Mouse (Mus musculus): ENCODE data around the gene Krt88.

Gene Krt88

DNA sequence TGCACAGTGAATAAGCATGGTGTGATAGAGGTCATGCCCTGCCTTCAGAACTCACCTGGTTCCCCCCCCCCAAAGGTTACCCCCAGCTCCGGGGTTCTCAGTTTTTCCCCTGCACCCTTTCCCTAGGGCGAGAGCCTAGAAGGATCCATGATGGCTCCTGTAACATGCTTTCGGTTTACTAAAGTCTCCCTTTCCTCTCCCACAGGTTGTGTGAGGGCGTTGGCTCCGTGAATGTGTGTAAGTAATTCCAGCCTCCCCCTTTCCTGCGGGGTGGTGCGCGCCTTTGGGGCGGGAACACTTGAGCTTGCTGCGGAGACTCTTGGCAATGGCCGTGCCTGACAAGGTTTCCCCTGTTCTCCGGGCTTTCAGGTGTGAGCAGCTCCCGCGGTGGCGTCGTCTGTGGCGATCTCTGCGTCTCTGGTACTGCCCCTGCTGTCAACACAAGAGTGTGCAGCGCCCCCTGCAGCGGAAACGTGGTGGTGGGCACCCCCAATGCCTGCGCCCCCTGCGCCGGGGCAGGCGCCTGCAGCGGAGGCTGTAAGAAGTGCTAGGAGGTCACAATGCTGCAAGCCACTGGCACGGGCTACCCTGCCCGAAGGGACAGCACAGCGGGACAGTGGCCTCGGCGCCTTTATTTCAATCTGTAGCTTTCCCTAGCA lies 31.6 kb downstream of the Krt88 start:
- DNase-seq (ENCODE audit: low read depth) = peak; percentile 38

DNA sequence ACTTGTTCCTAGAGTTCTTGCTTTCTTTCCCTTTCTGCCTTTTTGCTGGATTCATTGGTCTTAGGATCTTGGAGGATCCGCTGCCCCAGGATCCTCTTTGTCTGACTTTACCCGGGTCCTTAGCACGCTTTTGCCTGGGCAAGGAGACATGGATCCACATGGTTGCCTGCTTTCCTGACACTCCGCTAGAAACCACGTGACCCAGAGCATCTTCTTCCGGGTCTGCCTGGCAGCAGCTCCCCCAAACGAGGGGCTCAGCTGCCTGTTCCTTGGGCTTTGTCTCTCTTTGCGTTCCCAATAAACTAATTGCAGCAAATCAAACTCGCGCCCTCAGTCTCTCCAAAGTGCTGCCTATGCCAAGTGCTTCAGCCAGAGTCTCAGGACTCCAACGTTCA lies 32.1 kb downstream of the Krt88 start:
- no peak for DNase-seq (ENCODE audit: low read depth)

DNA sequence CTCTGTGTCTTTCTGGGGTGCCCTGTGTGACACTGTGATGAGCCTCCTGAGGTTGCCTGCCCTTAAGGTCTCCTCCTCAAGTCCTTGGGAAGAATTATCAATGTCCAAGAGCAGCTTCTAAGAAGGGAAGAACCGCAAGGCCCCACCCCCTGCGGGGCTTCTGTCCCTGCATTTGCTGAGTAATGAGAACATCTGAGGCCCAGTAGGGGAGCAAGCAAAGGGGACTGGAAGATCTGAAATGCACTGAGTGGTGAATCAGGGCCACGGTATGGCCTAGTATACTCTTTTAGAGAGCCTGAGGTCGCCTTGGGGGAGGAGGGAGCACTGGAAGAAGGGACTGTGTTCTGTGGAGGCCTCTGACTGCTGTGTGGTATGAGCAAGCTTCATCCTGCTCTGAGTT lies 34.5 kb downstream of the Krt88 start:
- DNase-seq (ENCODE audit: low read depth) = no peak

DNA sequence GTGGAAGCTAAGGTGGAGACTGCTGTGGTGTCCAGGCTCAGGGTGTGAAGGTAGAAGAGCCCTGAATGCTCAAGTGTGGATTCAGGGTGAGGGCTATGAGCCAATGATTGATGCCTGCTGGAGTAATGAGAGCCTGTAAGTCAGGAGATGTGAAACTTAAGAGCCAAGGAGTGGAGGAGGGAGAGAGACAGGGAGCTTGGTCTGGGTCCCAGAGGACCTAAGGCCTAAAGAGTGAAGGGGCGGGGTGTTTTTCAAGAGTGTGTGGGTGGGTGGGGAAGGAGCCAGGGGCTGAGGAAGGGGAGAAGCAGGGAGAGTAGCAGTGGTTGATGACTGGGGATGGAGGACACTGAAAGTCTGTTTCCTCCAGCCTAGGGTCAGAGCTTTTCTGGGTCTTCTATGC lies 36.1 kb downstream of the Krt88 start:
- DNase-seq (ENCODE audit: low read depth) = no peak

DNA sequence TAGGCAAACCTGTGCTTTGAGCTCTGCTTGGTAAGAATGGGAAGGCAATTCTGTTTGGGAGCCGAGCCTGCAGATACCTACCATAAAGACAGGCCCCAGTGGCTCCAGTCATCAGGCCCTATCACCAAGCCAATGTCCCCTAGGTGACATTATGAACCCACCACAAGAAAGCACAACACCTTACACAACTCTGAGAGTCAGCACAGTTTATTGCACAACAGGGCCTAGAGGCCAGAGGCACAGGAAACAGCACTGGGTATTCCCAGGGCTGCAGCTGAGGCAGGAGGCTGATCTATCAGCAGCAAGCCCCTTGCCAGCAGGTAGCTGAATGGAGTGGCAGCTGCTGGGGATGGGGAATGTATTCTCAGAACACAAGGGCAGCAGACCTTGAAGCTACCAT lies 37.4 kb downstream of the Krt88 start:
- no peak for DNase-seq (ENCODE audit: low read depth)

DNA sequence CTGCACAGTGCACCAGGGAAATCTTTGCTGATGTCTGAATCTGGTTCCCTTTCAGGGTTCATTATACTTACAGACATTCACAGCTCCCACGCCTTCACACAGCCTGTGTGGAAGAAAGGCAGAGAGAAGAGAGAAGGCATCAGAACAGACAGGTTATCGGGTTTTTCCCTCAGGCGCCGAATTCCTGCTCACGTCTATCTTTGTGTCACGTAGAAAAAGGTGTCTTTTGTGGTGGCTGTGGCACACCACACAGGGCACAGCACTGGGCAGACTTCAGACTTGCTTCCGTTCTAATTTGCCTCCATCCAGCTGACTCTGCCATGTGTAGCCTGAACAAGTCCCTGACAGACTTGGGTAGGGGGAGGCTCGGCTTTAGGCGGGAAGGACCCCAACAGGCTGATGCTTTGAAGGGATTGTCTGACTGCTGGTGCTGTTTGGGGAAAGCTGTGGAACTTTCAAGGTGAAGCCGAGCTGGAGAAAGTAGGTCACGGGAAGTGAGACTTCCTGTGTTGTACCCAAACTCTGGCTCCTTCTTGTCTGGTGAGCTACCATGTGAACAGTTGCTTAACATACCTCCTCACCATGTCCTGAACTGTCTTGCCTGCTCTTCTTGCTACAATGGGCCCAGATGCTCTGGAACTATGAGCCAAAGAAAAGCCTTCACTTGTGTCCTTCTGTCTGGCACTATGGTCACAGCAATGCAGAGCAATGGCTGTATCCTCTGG lies 38.5 kb downstream of the Krt88 start:
- no peak for DNase-seq (ENCODE audit: low read depth)

DNA sequence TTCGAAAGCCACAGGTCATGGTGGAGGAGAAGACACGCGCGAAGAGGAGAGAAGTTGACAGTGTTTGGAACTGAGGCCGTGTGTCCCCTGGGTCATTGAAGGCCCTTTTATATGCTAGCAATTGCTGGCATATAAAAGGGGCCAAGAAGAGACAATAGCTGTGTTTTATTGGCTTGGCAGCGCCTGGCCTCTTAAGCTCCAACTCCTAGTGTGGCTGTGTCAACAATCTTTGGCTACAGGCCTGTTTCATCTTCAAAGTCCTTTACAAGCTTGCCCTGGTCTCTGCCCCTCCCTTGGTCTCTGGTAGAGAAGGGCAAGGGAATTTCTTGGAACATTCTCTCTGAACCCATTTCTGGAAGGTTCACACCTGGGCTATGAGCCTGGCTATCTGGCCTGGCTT lies 43.9 kb downstream of the Krt88 start, which contains the start of gene Krt83:
Gene Krt83 (minus strand): TSS at position 82 of the 400 bp plus-strand sequence.
- DNase-seq (ENCODE audit: low read depth) = no peak

DNA sequence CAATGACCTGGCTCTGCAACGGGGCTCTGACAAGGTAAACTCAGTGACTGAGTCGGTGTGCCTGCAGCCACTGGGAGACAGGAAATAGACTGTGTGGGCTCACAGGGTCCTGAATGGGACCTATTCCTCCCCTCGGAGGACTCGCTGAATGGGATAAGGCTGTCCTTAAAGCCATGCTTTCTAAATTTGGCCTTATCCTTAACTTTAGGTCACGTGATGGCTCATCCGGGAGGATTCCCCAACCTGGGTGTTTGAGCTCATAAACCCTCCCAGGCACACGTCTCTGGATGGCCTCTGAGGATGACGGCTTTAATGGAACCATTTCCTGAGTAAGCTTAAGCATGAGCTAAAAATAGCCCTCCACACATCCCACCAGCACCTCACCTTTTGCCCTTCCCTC lies 45.2 kb downstream of the Krt88 start:
- no peak for DNase-seq (ENCODE audit: low read depth)

DNA sequence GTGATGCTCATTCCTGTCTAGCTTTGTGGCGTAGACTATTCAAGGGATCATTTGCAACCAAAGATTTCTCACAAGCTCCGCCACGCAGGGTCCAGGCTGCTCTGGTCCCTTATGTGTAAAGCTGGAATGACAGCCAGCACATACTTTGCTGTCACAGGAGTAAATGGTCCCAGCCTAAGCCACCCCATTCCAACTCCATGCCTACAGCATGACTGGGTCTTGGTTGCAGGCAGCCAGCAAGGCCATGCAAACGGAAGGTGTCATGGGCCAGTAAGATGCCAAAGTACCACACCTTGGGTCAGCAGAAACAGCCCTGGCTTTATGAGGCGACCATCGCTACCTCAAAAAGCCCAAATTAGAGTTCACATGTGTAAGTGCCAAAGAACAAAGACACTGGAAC lies 46.2 kb downstream of the Krt88 start:
- DNase-seq (ENCODE audit: low read depth) = no peak

DNA sequence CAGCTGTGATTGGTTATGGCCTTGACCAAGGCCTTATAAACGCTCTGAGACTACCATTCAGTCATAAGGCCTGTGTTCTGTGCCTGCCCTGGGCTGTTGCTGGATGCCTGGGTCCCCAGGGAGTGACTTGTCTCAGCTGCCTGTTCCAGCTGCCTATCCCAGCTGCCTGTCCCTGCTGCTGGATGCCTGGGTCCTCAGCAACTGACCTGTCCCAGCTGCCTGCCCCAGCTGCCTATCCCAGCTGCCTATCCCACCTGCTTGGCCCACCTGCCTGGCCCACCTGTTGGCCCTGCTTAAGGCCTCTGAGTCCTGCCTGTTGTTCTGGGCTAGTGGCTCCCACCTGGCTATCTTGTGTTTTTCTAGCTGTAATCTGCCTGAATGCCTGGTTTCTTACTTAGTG lies 46.7 kb downstream of the Krt88 start:
- DNase-seq (ENCODE audit: low read depth) = no peak

DNA sequence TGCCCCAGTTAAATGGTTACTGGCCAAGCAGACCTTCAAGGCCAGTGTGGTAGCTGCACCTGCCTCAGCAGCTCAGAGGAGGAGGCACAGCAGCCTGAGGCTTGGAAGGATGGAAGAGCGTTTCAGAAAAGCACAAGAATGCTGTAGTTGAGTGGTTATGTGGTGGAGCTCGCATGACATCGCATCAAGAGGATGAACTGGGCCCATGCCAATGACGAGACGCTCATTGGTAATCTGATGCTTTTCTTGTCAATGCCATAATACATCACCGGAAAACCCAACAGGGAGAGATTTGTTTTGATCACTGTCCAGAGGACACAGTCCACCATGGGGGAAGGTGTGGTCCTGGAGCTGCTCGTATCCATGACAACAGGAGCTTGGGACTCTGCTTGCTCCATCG lies 47.7 kb downstream of the Krt88 start:
- DNase-seq (ENCODE audit: low read depth) = no peak

DNA sequence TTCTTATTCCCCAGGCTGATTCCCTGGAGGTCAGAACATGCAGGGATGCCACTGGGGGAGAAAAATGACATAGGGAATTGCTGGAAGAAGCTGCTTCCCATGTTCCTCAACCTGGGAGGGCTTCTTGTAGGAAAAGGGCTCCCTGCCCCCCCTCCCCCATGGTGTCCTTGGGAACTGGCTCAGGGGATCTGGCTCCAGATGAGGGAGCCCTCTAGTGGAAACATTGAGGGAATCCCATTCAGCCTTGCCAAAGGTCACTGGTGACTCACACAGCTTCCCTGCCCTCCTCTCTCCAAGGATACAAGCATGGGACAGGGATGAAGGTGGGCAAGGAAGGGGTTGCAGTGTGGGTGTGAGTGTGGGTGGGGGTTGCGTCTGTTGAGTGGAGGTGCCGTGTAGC lies 49.6 kb downstream of the Krt88 start:
- DNase-seq (ENCODE audit: low read depth) = no peak

Measured in c-Kit-positive CD71-negative TER-119-negative erythroid progenitor cells, embryonic 14.5 days (primary cell).